Mouse (Mus musculus) megakaryocyte, embryonic 14.5 days (primary cell): Measurements from ENCODE around the gene Rbms3.

ENCODE experiments used
- FLI1 ChIP-seq: IDR thresholded peaks from 2 replicates; pipeline ENCODE4 v1.6.1; 2012; ENCODE audit warnings: low read length, inconsistent platforms, mixed read lengths
- GATA1 ChIP-seq: IDR thresholded peaks from 3 replicates; pipeline ENCODE4 v1.6.1; 2012; ENCODE audit warnings: mixed read lengths, low read length, inconsistent platforms, borderline replicate concordance

DNA sequence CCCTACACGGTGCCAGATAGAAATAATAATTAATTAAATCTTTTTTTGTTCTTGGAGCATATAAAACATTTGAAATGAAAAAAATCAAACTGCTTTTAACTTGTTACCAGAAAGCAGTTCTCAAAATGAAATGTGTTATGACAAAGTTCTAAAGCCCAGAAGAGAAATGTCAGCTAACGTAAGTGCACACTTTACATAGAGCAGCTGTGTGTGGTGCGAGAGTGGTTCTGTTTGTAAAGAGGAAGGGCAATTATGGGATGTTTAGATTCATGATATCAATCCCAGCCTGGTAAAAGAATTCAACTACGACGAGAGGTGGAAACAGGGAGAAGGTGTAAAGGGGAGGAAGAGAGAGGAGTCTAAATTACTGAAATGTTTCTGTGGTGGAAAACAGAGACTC is 744.1 kb downstream of the Rbms3 start:
- TF ChIP-seq GATA1 = no peak
- no peak for TF ChIP-seq FLI1
